Mouse (Mus musculus): Measurements from ENCODE around the gene Fth1. TPM values are rescaled to one million over a fixed set of nuclear protein-coding genes. Genes with fewer than 3 reads are reported as not detected.

Gene Fth1
- polyA plus RNA-seq, 1 experiment: 2,238 TPM

DNA sequence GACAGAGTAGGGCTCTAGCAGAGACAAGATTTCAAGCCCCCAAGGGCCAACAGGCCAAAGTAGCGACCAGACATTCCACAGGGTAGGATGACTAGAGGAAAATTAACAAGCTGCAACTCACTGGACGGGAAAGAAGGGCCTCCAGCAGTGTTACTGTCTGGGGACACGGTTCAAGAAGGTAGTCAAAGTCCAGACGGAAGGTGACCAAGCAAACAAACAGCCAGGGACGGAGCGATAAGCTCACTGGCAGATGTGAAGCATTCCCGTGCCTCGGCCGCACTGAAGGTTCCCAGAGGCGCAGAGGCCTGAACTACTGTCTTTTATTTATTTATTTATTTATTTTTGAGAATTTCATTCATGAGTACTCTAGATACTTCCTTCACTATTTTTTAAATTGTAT lies 3.3 kb upstream of the Fth1 start:
- no peak overlapping the region for H3K27ac ChIP-seq (ENCODE audit: control insufficient read depth, insufficient read depth, low read length)
- 96% methylated on average over 10 of the region's 10 CpGs for WGBS
- H3K27me3 ChIP-seq (ENCODE audit: control insufficient read depth, insufficient read depth, low read length): no peaks in the 10 kb centered on the region
- DNase-seq: no peak
- H3K4me3 ChIP-seq (ENCODE audit: control insufficient read depth, insufficient read depth, low read length): no peak overlapping the region
- H3K36me3 ChIP-seq (ENCODE audit: control insufficient read depth, insufficient read depth, low read length): no peaks in the 10 kb centered on the region
- TF ChIP-seq CTCF (IDR thresholded peaks at IDR 0.05; ENCODE audit: borderline replicate concordance, control insufficient read depth, extremely low read depth, insufficient read depth, low read length, poor library complexity) (no peak), POLR2A (IDR thresholded peaks at IDR 0.05; ENCODE audit: control insufficient read depth, extremely low read depth, insufficient read depth, low read length, poor library complexity) (no peak)
- peaks cover 8% of the 10 kb centered on the region for H3K4me1 ChIP-seq (replicated peaks; ENCODE audit: control insufficient read depth, insufficient read depth, low read length)

DNA sequence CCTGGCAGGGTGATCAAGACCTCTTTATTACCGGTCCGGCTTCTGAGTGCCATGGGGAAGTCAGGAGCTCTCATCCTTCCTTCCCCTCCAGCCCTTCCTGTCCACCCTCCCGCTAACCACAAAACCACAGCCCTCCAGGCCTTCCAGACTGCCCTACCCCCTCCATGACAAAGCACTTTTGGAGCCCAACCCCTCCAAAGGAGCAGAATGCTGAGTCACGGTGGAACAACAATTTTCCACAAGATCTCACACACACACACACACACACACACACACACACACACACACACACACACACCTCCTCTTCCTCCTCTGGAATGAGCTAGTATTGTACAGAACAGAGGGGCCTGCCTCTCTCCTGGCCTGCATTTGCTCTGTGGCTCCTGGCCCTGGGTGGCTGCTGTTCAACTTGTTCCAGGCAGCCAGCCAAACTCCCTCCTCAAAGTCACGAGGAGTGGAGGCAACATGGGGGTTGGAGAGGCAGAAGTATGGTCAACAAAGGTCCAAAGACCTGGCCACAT lies 1.9 kb upstream of the Fth1 start:
- H3K4me3 ChIP-seq (ENCODE audit: control insufficient read depth, insufficient read depth, low read length): no peak overlapping the region
- H3K27ac ChIP-seq (ENCODE audit: control insufficient read depth, insufficient read depth, low read length): no peak overlapping the region
- TF ChIP-seq CTCF (IDR thresholded peaks at IDR 0.05; ENCODE audit: borderline replicate concordance, control insufficient read depth, extremely low read depth, insufficient read depth, low read length, poor library complexity) (no peak), POLR2A (IDR thresholded peaks at IDR 0.05; ENCODE audit: control insufficient read depth, extremely low read depth, insufficient read depth, low read length, poor library complexity) (no peak)
- H3K4me1 ChIP-seq (replicated peaks; ENCODE audit: control insufficient read depth, insufficient read depth, low read length): peaks cover 8% of the 10 kb centered on the region
- peak; percentile 7 for DNase-seq
- no peaks in the 10 kb centered on the region for H3K27me3 ChIP-seq (ENCODE audit: control insufficient read depth, insufficient read depth, low read length)
- WGBS: 18% methylated on average over 5 of the region's 5 CpGs
- H3K36me3 ChIP-seq (ENCODE audit: control insufficient read depth, insufficient read depth, low read length): no peaks in the 10 kb centered on the region

DNA sequence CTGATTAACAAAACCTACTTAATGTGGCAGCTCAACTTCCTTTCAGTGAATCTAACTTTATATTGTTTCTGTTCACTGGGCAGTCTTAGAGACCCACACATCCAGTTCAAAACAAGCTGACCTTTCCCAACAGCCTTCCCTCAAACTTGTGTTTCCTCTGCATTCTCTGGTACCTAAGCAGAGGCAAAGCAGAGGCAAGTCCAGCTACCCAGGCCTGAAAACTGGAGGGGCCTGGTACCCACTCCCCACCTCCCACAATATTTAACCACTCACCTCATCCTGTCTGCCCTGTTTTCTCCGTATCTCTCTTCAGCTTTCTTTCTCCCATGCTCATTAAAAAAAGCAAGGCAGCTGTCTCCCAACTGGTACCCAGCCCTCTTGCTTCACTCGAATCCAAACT lies 1.2 kb upstream of the Fth1 start:
- Histone ChIP-seq H3K4me1 (replicated peaks; ENCODE audit: control insufficient read depth, insufficient read depth, low read length) (peaks cover 12% of the 10 kb centered on the region), H3K27me3 (ENCODE audit: control insufficient read depth, insufficient read depth, low read length) (no peaks in the 10 kb centered on the region), H3K27ac (ENCODE audit: control insufficient read depth, insufficient read depth, low read length) (no peak overlapping the region), H3K36me3 (ENCODE audit: control insufficient read depth, insufficient read depth, low read length) (peaks cover 1% of the 10 kb centered on the region; the same call in 1 of the 2 replicates), H3K4me3 (ENCODE audit: control insufficient read depth, insufficient read depth, low read length) (no peak overlapping the region)
- WGBS: 55% methylated on average over 2 of the region's 2 CpGs
- TF ChIP-seq CTCF (IDR thresholded peaks at IDR 0.05; ENCODE audit: borderline replicate concordance, control insufficient read depth, extremely low read depth, insufficient read depth, low read length, poor library complexity) (no peak), POLR2A (IDR thresholded peaks at IDR 0.05; ENCODE audit: control insufficient read depth, extremely low read depth, insufficient read depth, low read length, poor library complexity) (no peak)
- no peak for DNase-seq

DNA sequence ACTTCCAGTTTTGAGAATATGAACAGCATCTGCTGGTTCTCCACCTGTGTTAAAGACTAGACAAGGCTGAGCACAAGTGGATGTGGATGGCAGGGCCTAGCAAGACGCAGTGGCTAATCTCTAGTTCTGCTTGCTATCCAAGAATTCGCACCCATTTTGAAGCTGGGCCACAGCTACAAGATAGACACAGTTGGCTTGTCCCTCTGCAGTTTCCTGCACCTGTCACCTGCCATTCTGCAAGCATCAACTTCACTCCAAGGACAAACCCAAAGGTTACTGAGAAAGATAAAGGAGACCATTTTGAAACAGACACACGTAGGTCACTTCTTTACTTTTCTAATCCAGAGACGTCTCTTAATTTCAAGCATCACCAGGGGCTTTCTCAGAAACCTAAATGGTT lies 1.2 kb downstream of the Fth1 start:
- TF ChIP-seq POLR2A (IDR thresholded peaks at IDR 0.05; ENCODE audit: control insufficient read depth, extremely low read depth, insufficient read depth, low read length, poor library complexity): no peak
- no peak for TF ChIP-seq CTCF (IDR thresholded peaks at IDR 0.05; ENCODE audit: borderline replicate concordance, control insufficient read depth, extremely low read depth, insufficient read depth, low read length, poor library complexity)
- Histone ChIP-seq H3K4me1 (replicated peaks; ENCODE audit: control insufficient read depth, insufficient read depth, low read length) (peaks cover 15% of the 10 kb centered on the region), H3K27me3 (ENCODE audit: control insufficient read depth, insufficient read depth, low read length) (no peaks in the 10 kb centered on the region), H3K4me3 (ENCODE audit: control insufficient read depth, insufficient read depth, low read length) (no peak overlapping the region), H3K27ac (ENCODE audit: control insufficient read depth, insufficient read depth, low read length) (no peak overlapping the region; the same call in 1 of the 2 replicates), H3K36me3 (ENCODE audit: control insufficient read depth, insufficient read depth, low read length) (peaks cover 21% of the 10 kb centered on the region)
- 88% methylated on average over 4 of the region's 4 CpGs for whole genome bisulfite sequencing
- no peak for DNase-seq

DNA sequence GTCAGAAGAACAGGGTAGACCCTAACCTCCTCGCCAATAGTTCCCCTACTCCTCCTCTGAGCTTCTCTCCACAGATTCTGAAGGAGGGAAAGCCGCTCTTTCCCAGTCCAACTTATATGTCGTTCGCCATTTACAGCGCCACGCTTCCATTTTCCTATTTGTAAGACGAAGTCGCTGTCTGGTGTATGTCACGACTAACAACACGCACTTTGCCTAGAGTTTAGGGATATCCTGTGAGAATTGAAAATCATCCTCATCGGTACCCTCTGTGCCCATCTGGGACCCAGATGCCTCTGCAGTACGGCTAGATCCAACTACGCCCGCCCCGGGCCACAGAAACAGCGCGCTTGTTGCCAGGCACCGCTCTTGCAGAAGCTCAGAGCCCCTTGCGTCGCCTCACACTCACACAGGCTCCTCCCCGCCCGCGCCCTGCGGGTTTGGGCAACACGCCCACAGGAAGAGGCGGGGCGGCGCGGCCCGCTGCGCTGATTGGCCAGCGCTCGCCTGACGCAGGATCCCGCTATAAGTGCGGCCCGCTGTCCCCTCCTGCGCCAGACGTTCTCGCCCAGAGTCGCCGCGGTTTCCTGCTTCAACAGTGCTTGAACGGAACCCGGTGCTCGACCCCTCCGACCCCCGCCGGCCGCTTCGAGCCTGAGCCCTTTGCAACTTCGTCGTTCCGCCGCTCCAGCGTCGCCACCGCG lies 1.9 kb downstream of the Fth1 start:
- Histone ChIP-seq H3K4me3 (ENCODE audit: control insufficient read depth, insufficient read depth, low read length) (peak overlapping the region; percentile 70), H3K27me3 (ENCODE audit: control insufficient read depth, insufficient read depth, low read length) (no peaks in the 10 kb centered on the region), H3K36me3 (ENCODE audit: control insufficient read depth, insufficient read depth, low read length) (peaks cover 21% of the 10 kb centered on the region), H3K27ac (ENCODE audit: control insufficient read depth, insufficient read depth, low read length) (peak overlapping the region; percentile 72), H3K4me1 (replicated peaks; ENCODE audit: control insufficient read depth, insufficient read depth, low read length) (peaks cover 16% of the 10 kb centered on the region)
- TF ChIP-seq CTCF (IDR thresholded peaks at IDR 0.05; ENCODE audit: borderline replicate concordance, control insufficient read depth, extremely low read depth, insufficient read depth, low read length, poor library complexity): 0 out of 2 replicates have a peak, but pooled peaks have one; percentile 56
- TF ChIP-seq POLR2A (IDR thresholded peaks at IDR 0.05; ENCODE audit: control insufficient read depth, extremely low read depth, insufficient read depth, low read length, poor library complexity): peak; percentile 99
- 1% methylated on average over 59 of the region's 59 CpGs for WGBS
- DNase-seq: peak; percentile 95

DNA sequence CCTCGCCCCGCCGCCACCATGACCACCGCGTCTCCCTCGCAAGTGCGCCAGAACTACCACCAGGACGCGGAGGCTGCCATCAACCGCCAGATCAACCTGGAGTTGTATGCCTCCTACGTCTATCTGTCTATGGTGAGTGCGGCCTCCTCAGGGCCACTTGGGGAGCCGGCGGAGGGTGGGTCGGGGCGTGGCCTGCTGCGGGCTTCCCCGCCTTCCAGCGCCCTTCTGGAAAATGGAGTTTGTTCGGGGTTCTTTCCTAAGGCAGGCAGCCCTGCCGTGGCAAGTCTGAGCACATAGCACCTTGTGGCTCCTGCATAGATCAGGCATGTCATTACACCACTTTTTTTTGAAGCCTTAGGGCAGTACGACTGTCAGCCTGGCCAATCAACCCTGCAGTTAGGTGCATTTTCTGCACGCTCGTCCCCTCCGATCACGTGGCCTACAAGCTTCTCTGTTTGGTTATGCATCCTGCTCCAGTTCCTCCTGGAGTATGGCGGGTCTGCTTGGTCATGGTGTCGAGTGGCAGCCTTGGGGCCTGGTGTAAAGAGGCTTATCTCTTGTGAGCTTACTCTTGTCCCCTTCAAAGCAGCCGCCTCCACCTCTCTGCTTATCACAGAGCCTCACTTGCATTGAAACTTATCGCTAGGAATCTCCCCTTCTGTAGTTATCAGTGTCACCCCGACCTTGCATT lies 2.6 kb downstream of the Fth1 start:
- H3K4me1 ChIP-seq (replicated peaks; ENCODE audit: control insufficient read depth, insufficient read depth, low read length): peaks cover 19% of the 10 kb centered on the region
- peak overlapping the region; percentile 70 for H3K4me3 ChIP-seq (ENCODE audit: control insufficient read depth, insufficient read depth, low read length)
- DNase-seq: peak; percentile 67
- H3K27ac ChIP-seq (ENCODE audit: control insufficient read depth, insufficient read depth, low read length): peak overlapping the region; percentile 72
- WGBS: under 1% methylated on average over 31 of the region's 31 CpGs
- no peaks in the 10 kb centered on the region for H3K27me3 ChIP-seq (ENCODE audit: control insufficient read depth, insufficient read depth, low read length)
- H3K36me3 ChIP-seq (ENCODE audit: control insufficient read depth, insufficient read depth, low read length): peaks cover 21% of the 10 kb centered on the region
- no peak; the same call in 1 of the 2 replicates for TF ChIP-seq CTCF (IDR thresholded peaks at IDR 0.05; ENCODE audit: borderline replicate concordance, control insufficient read depth, extremely low read depth, insufficient read depth, low read length, poor library complexity)
- no peak for TF ChIP-seq POLR2A (IDR thresholded peaks at IDR 0.05; ENCODE audit: control insufficient read depth, extremely low read depth, insufficient read depth, low read length, poor library complexity)

Measured in thymus, adult 2 months (tissue).